Mouse (Mus musculus) limb, embryonic 14.5 days (tissue): ENCODE data around the gene Gm8906. TPM values are rescaled to one million over a fixed set of nuclear protein-coding genes. Genes with fewer than 3 reads are reported as not detected.
"Not testable (repeated sequence)": the region's sequence is repeated elsewhere in the genome, so short reads cannot be mapped to it uniquely, and the experiment has no call there.

Source experiments
- ATAC-seq: fragments of 200-750 bp; cut with Nextera tagmentation; 2 replicates; pipeline ENCODE4 v1.8.0; 2017; ENCODE audit warnings: low read depth, moderate number of reproducible peaks, moderate TSS enrichment; ENCODE audit not compliant: low FRiP score
- DNase-seq: peaks from one replicate; pipeline ENCODE4 v3.0.0-alpha.2; 2015; ENCODE audit warnings: low spot score
- H3K27ac ChIP-seq: fragments of 300-500 bp; sonication (generic); replicated peaks from 2 replicates; pipeline ENCODE4 v1.5.1; 2014; ENCODE audit warnings: low read depth, mild to moderate bottlenecking, low read length, moderate library complexity, mixed read lengths
- H3K27me3 ChIP-seq: fragments of 300-500 bp; sonication (generic); 2 replicates; pipeline ENCODE4 v1.6.1; 2014; ENCODE audit warnings: low read length, mixed read lengths; ENCODE audit not compliant: control insufficient read depth, insufficient read depth
- H3K36me3 ChIP-seq: fragments of 300-500 bp; sonication (generic); 2 replicates; pipeline ENCODE4 v1.6.1; 2014; ENCODE audit warnings: mild to moderate bottlenecking, low read length, moderate library complexity, mixed read lengths; ENCODE audit not compliant: control insufficient read depth, insufficient read depth
- H3K4me1 ChIP-seq: fragments of 300-500 bp; sonication (generic); 2 replicates; pipeline ENCODE4 v1.6.1; 2014; ENCODE audit warnings: antibody characterized with exemption, low read length, mixed read lengths; ENCODE audit not compliant: control insufficient read depth, insufficient read depth
- H3K4me2 ChIP-seq: fragments of 300-500 bp; sonication (generic); replicated peaks from 2 replicates; pipeline ENCODE4 v1.6.1; 2014; ENCODE audit warnings: low read depth, mild to moderate bottlenecking, low read length, moderate library complexity; ENCODE audit not compliant: severe bottlenecking
- H3K4me3 ChIP-seq: fragments of 300-500 bp; sonication (generic); replicated peaks from 2 replicates; pipeline ENCODE4 v1.5.1; 2014; ENCODE audit warnings: low read length
- H3K9ac ChIP-seq: fragments of 300-500 bp; sonication (generic); 2 replicates; pipeline ENCODE4 v1.6.1; 2014; ENCODE audit warnings: mild to moderate bottlenecking, low read depth, low read length, moderate library complexity; ENCODE audit not compliant: severe bottlenecking
- H3K9me3 ChIP-seq: fragments of 300-500 bp; sonication (generic); 2 replicates; pipeline ENCODE4 v1.6.1; 2016; ENCODE audit warnings: low read length; ENCODE audit not compliant: control insufficient read depth
- WGBS: fragments of 180-500 bp; shearing (Covaris S2); extraction: QIAGEN DNeasy Blood & Tissue Kit; methylation state at CpG from one replicate; pipeline ENCODE4 v1.1.7; 2014; 5-methylcytosine and 5-hydroxymethylcytosine counted together
- polyA plus RNA-seq, 2 experiments: library from polyadenylated mRNA; depleted of rRNA in 1 of 2; stranded (reverse) in 1 of 2; unstranded in 1 of 2; fragments of >200 nt; fragmentation: Nextera tagmentation in 1 of 2; extraction: Ambion mirVana in 1 of 2; gene quantifications; 2 replicates each; pipeline versions ENCODE4 v1.2.1 to v1.2.3; 2012 to 2014

Gm8906 gene
- polyA plus RNA-seq (2012; rRNA removed) (not detected in 2 replicates), polyA plus RNA-seq (2014; fragmentation: Nextera tagmentation; extraction: Ambion mirVana) (not detected in 2 replicates)

GRCm38 (mm10) chr5:11502385-11502784 is at the start of gene Gm8906:
Gene Gm8906 (plus strand): TSS chr5:11502685.
- not testable (repeated sequence) for DNase-seq, H3K4me3 ChIP-seq, H3K4me1 ChIP-seq, H3K9me3 ChIP-seq, H3K27ac ChIP-seq, H3K27me3 ChIP-seq, H3K36me3 ChIP-seq, H3K4me2 ChIP-seq, H3K9ac ChIP-seq, ATAC-seq
- WGBS = 69% methylated on average over 2 of the region's 3 CpGs

Other genes starting within 250 kb of the Gm8906 start
- 0.14 TPM in 1 of 2 replicates, not detected in the other for gene Gm8890, start 246.7 kb upstream of the Gm8906 start, polyA plus RNA-seq (2012; rRNA removed)
- gene Gm8890, start 246.7 kb upstream of the Gm8906 start, polyA plus RNA-seq (2014; fragmentation: Nextera tagmentation; extraction: Ambion mirVana) = not detected in 2 replicates
- gene Speer1, start 161.2 kb upstream of the Gm8906 start, polyA plus RNA-seq (2012; rRNA removed) = not detected in 2 replicates
- gene Speer1, start 161.2 kb upstream of the Gm8906 start, polyA plus RNA-seq (2014; fragmentation: Nextera tagmentation; extraction: Ambion mirVana) = not detected in 2 replicates
- gene Gm8897, start 86.3 kb upstream of the Gm8906 start, polyA plus RNA-seq (2012; rRNA removed) = not detected in 2 replicates
- gene Gm8897, start 86.3 kb upstream of the Gm8906 start, polyA plus RNA-seq (2014; fragmentation: Nextera tagmentation; extraction: Ambion mirVana) = not detected in 2 replicates
- not detected in 2 replicates for gene Gm6460, start 92.2 kb downstream of the Gm8906 start, polyA plus RNA-seq (2012; rRNA removed)
- gene Gm6460, start 92.2 kb downstream of the Gm8906 start, polyA plus RNA-seq (2014; fragmentation: Nextera tagmentation; extraction: Ambion mirVana) = not detected in 2 replicates
- not detected in 2 replicates for gene Gm8922, start 179.3 kb downstream of the Gm8906 start, polyA plus RNA-seq (2012; rRNA removed)
- not detected in 2 replicates for gene Gm8922, start 179.3 kb downstream of the Gm8906 start, polyA plus RNA-seq (2014; fragmentation: Nextera tagmentation; extraction: Ambion mirVana)